Mouse (Mus musculus) stomach, postnatal 0 days (tissue): ENCODE data around the gene Abat. TPM values are rescaled to one million over a fixed set of nuclear protein-coding genes. Genes with fewer than 3 reads are reported as not detected.

ENCODE experiments used
- ATAC-seq: fragments of 200-750 bp; cut with Nextera tagmentation; 2 replicates; pipeline ENCODE4 v1.8.0; 2017; ENCODE audit not compliant: low FRiP score, low TSS enrichment
- DNase-seq: peaks from one replicate; pipeline ENCODE4 v3.0.0-alpha.2; 2016; ENCODE audit warnings: low spot score
- H3K27ac ChIP-seq: fragments of 300-500 bp; sonication (generic); replicated peaks from 2 replicates; pipeline ENCODE4 v1.5.1; 2014; ENCODE audit warnings: mild to moderate bottlenecking, control low read depth
- H3K27me3 ChIP-seq: fragments of 300-500 bp; sonication (generic); 2 replicates; pipeline ENCODE4 v1.6.1; 2014; ENCODE audit warnings: low read length; ENCODE audit not compliant: control insufficient read depth, insufficient read depth
- H3K36me3 ChIP-seq: fragments of 300-500 bp; sonication (generic); 2 replicates; pipeline ENCODE4 v1.6.1; 2014; ENCODE audit warnings: low read length, mixed read lengths; ENCODE audit not compliant: control insufficient read depth, insufficient read depth
- H3K4me1 ChIP-seq: fragments of 300-500 bp; sonication (generic); replicated peaks from 2 replicates; pipeline ENCODE4 v1.6.1; 2014; ENCODE audit warnings: antibody characterized with exemption; ENCODE audit not compliant: control insufficient read depth, insufficient read depth
- H3K4me2 ChIP-seq: fragments of 300-500 bp; sonication (generic); replicated peaks from 2 replicates; pipeline ENCODE4 v1.6.1; 2014; ENCODE audit warnings: low read depth, mild to moderate bottlenecking, control low read depth, moderate library complexity
- H3K4me3 ChIP-seq: fragments of 300-500 bp; sonication (generic); 2 replicates; pipeline ENCODE4 v1.5.1; 2014; ENCODE audit warnings: low read depth, low read length, control low read depth
- H3K9ac ChIP-seq: fragments of 300-500 bp; sonication (generic); 2 replicates; pipeline ENCODE4 v1.6.1; 2014; ENCODE audit warnings: mild to moderate bottlenecking, low read length, control low read depth, mixed read lengths
- H3K9me3 ChIP-seq: fragments of 300-500 bp; sonication (generic); 2 replicates; pipeline ENCODE4 v1.6.1; 2016; ENCODE audit warnings: low read length; ENCODE audit not compliant: control insufficient read depth
- CTCF ChIP-seq: IDR thresholded peaks from 2 replicates; pipeline ENCODE4 v1.5.1; 2016; ENCODE audit warnings: antibody characterized with exemption, low read depth, mild to moderate bottlenecking, moderate library complexity
- EP300 ChIP-seq: optimal IDR thresholded peaks from 2 replicates; pipeline ENCODE3; 2016; ENCODE audit warnings: antibody characterized with exemption
- WGBS: fragments of 180-500 bp; shearing (Covaris S2); extraction: QIAGEN DNeasy Blood & Tissue Kit; methylation state at CpG from one replicate; pipeline ENCODE4 v1.1.7; 2014; 5-methylcytosine and 5-hydroxymethylcytosine counted together
- polyA plus RNA-seq: library from polyadenylated mRNA; unstranded; fragments of >200 nt; fragmentation: Nextera tagmentation; extraction: Ambion mirVana; gene quantifications from 2 replicates; pipeline ENCODE4 v1.2.1, GENCODE M21; 2015

Abat gene
- polyA plus RNA-seq, 1 experiment from 2014 or later, result 4.1 TPM

GRCm38 (mm10) chr16:8564836-8565235 is 51.6 kb downstream of the Abat start:
- Histone ChIP-seq H3K4me2 (no peak overlapping the region), H3K27me3 (no peaks in the 10 kb centered on the region), H3K9me3 (no peaks in the 10 kb centered on the region), H3K9ac (no peak overlapping the region), H3K4me3 (no peak overlapping the region), H3K4me1 (no peaks in the 10 kb centered on the region), H3K27ac (no peak overlapping the region), H3K36me3 (no peaks in the 10 kb centered on the region)
- no peak for ATAC-seq
- no peak for DNase-seq
- WGBS, result 80% methylated on average over 2 of the region's 2 CpGs
- TF ChIP-seq EP300 (no peak), CTCF (no peak)

- H3K27ac ChIP-seq, result no peak overlapping the region
- no peak for TF ChIP-seq EP300
- TF ChIP-seq CTCF, result no peak
These were observed 52.3 kb downstream of the Abat start for GRCm38 (mm10) chr16:8565539-8565938.

GRCm38 (mm10) chr16:8566115-8566711 is 53.0 kb downstream of the Abat start:
- H3K4me1 ChIP-seq, result no peaks in the 10 kb centered on the region
- no peak for TF ChIP-seq CTCF
- no peak for TF ChIP-seq EP300
- no peaks in the 10 kb centered on the region for H3K27me3 ChIP-seq
- no peak overlapping the region for H3K4me3 ChIP-seq
- H3K36me3 ChIP-seq, result no peaks in the 10 kb centered on the region
- whole genome bisulfite sequencing, result 21% methylated on average over 3 of the region's 3 CpGs
- no peak overlapping the region for H3K27ac ChIP-seq
- H3K4me2 ChIP-seq, result no peak overlapping the region
- ATAC-seq (peak; percentile 86), DNase-seq (peak; percentile 31)
- no peaks in the 10 kb centered on the region for H3K9me3 ChIP-seq
- no peak overlapping the region for H3K9ac ChIP-seq

More at GRCm38 (mm10) chr16:8565539-8565938, 52.3 kb downstream of the Abat start:
- Histone ChIP-seq H3K36me3 (no peaks in the 10 kb centered on the region), H3K4me1 (no peaks in the 10 kb centered on the region), H3K9me3 (no peaks in the 10 kb centered on the region), H3K4me2 (no peak overlapping the region), H3K27me3 (no peaks in the 10 kb centered on the region), H3K9ac (no peak overlapping the region), H3K4me3 (no peak overlapping the region)
- 81% methylated on average over 2 of the region's 2 CpGs for WGBS
- DNase-seq (no peak), ATAC-seq (no peak)

GRCm38 (mm10) chr16:8568881-8569280 is 55.7 kb downstream of the Abat start:
- no peak for TF ChIP-seq CTCF
- 80% methylated on average over 7 of the region's 7 CpGs for WGBS
- H3K27ac ChIP-seq, result no peak overlapping the region
- no peaks in the 10 kb centered on the region for H3K4me1 ChIP-seq
- H3K4me3 ChIP-seq, result no peak overlapping the region
- no peaks in the 10 kb centered on the region for H3K9me3 ChIP-seq
- H3K36me3 ChIP-seq, result no peaks in the 10 kb centered on the region
- H3K4me2 ChIP-seq, result no peak overlapping the region
- DNase-seq, result peak; percentile 1
- no peak for ATAC-seq
- H3K9ac ChIP-seq, result no peak overlapping the region
- H3K27me3 ChIP-seq, result no peaks in the 10 kb centered on the region

- DNase-seq (peak; percentile 6), ATAC-seq (no peak)
- Histone ChIP-seq H3K4me1 (no peaks in the 10 kb centered on the region), H3K4me2 (no peak overlapping the region), H3K4me3 (no peak overlapping the region), H3K9ac (no peak overlapping the region), H3K9me3 (no peaks in the 10 kb centered on the region), H3K27me3 (no peaks in the 10 kb centered on the region), H3K27ac (no peak overlapping the region), H3K36me3 (no peaks in the 10 kb centered on the region)
- no peak for TF ChIP-seq CTCF
- no peak for TF ChIP-seq EP300
- 81% methylated on average over 12 of the region's 12 CpGs for WGBS
These were observed 57.1 kb downstream of the Abat start for GRCm38 (mm10) chr16:8570336-8570735.

- no peaks in the 10 kb centered on the region for H3K4me1 ChIP-seq
- no peaks in the 10 kb centered on the region for H3K9me3 ChIP-seq
- no peaks in the 10 kb centered on the region for H3K27me3 ChIP-seq
- ATAC-seq, result no peak
- H3K4me3 ChIP-seq, result no peak overlapping the region
- DNase-seq, result peak; percentile 3
- no peak overlapping the region for H3K4me2 ChIP-seq
- 83% methylated on average over 11 of the region's 11 CpGs for WGBS
- TF ChIP-seq EP300, result no peak
- no peak for TF ChIP-seq CTCF
- no peak overlapping the region for H3K27ac ChIP-seq
- H3K36me3 ChIP-seq, result no peaks in the 10 kb centered on the region
- no peak overlapping the region for H3K9ac ChIP-seq
These were observed 57.8 kb downstream of the Abat start for GRCm38 (mm10) chr16:8570901-8571615.
